Mouse (Mus musculus) hindbrain, embryonic 15.5 days (tissue): ENCODE measurements around the gene Igf2r. TPM values are rescaled to one million over a fixed set of nuclear protein-coding genes. Genes with fewer than 3 reads are reported as not detected.

Experiments used
- ATAC-seq: fragments of 200-750 bp; cut with Nextera tagmentation; 2 replicates; pipeline ENCODE4 v1.8.0; 2017; ENCODE audit warnings: low read depth, moderate number of reproducible peaks, moderate TSS enrichment; ENCODE audit not compliant: low FRiP score
- H3K27ac ChIP-seq: fragments of 300-500 bp; sonication (generic); replicated peaks from 2 replicates; pipeline ENCODE4 v1.5.1; 2015; ENCODE audit warnings: mild to moderate bottlenecking, inconsistent platforms
- H3K27me3 ChIP-seq: fragments of 300-500 bp; sonication (generic); 2 replicates; pipeline ENCODE4 v1.6.1; 2015; ENCODE audit warnings: control low read depth, inconsistent platforms
- H3K36me3 ChIP-seq: fragments of 300-500 bp; sonication (generic); 2 replicates; pipeline ENCODE4 v1.6.1; 2015; ENCODE audit warnings: control low read depth, inconsistent platforms
- H3K4me1 ChIP-seq: fragments of 300-500 bp; sonication (generic); replicated peaks from 2 replicates; pipeline ENCODE4 v1.6.1; 2015; ENCODE audit warnings: control low read depth, inconsistent platforms
- H3K4me2 ChIP-seq: fragments of 300-500 bp; sonication (generic); 2 replicates; pipeline ENCODE4 v1.6.1; 2015; ENCODE audit warnings: moderate library complexity, mild to moderate bottlenecking, inconsistent platforms
- H3K4me3 ChIP-seq: fragments of 300-500 bp; sonication (generic); 2 replicates; pipeline ENCODE4 v1.5.1; 2015; ENCODE audit warnings: mild to moderate bottlenecking, inconsistent platforms
- H3K9ac ChIP-seq: fragments of 300-500 bp; sonication (generic); 2 replicates; pipeline ENCODE4 v1.6.1; 2015; ENCODE audit warnings: inconsistent platforms
- H3K9me3 ChIP-seq: fragments of 300-500 bp; sonication (generic); 2 replicates; pipeline ENCODE4 v1.6.1; 2016; ENCODE audit warnings: control low read depth, inconsistent platforms
- WGBS: fragments of 180-500 bp; shearing (Covaris S2); methylation state at CpG from one replicate; pipeline ENCODE4 v1.1.7; 2015; 5-methylcytosine and 5-hydroxymethylcytosine counted together
- polyA plus RNA-seq: library from polyadenylated mRNA; unstranded; fragments of >200 nt; fragmentation: Nextera tagmentation; extraction: Ambion mirVana; gene quantifications from 2 replicates; pipeline ENCODE4 v1.2.1, GENCODE M21; 2015

Gene Igf2r
- polyA plus RNA-seq: 9.1 and 10.2 TPM in 2 replicates

GRCm38 (mm10) chr17:12769380-12769921 is at the start of gene Igf2r:
Gene Igf2r, minus strand, starts transcription at chr17:12769664.
- Histone ChIP-seq H3K27ac (peak within 1 kb of the TSS; percentile 74), H3K4me3 (peak within 1 kb of the TSS; percentile 89), H3K27me3 (no peaks in the 10 kb centered on the region), H3K9me3 (no peaks in the 10 kb centered on the region), H3K4me1 (peaks cover 40% of the 10 kb centered on the region), H3K9ac (peak within 1 kb of the TSS; percentile 76), H3K4me2 (peak within 1 kb of the TSS; percentile 67), H3K36me3 (no peaks in the 10 kb centered on the region)
- 4% methylated on average over 66 of the region's 67 CpGs for WGBS
- ATAC-seq: peak; percentile 93

GRCm38 (mm10) chr17:12815885-12816284 is 46.4 kb upstream of the Igf2r start:
- Histone ChIP-seq H3K9me3 (no peaks in the 10 kb centered on the region), H3K27ac (no peak overlapping the region), H3K9ac (no peak overlapping the region), H3K4me1 (no peaks in the 10 kb centered on the region), H3K36me3 (no peaks in the 10 kb centered on the region), H3K4me2 (no peak overlapping the region), H3K4me3 (no peak overlapping the region), H3K27me3 (no peaks in the 10 kb centered on the region)
- WGBS: 93% methylated on average over 4 of the region's 4 CpGs
- ATAC-seq: no peak

GRCm38 (mm10) chr17:12814502-12814901 is 45.0 kb upstream of the Igf2r start:
- H3K4me2 ChIP-seq: no peak overlapping the region
- H3K27me3 ChIP-seq: no peaks in the 10 kb centered on the region
- 0 out of 2 replicates have a peak, but pooled peaks cover 4% of the 10 kb centered on the region for H3K4me1 ChIP-seq
- H3K9ac ChIP-seq: no peak overlapping the region
- H3K36me3 ChIP-seq: no peaks in the 10 kb centered on the region
- H3K4me3 ChIP-seq: no peak overlapping the region
- 90% methylated on average over 3 of the region's 3 CpGs for WGBS
- ATAC-seq: no peak
- no peaks in the 10 kb centered on the region for H3K9me3 ChIP-seq
- H3K27ac ChIP-seq: no peak overlapping the region

GRCm38 (mm10) chr17:12810973-12811303 is 41.5 kb upstream of the Igf2r start:
- WGBS: 94% methylated on average over 1 of the region's 1 CpGs
- Histone ChIP-seq H3K27me3 (no peaks in the 10 kb centered on the region), H3K27ac (no peak overlapping the region), H3K9me3 (no peaks in the 10 kb centered on the region), H3K4me1 (0 out of 2 replicates have a peak, but pooled peaks cover 4% of the 10 kb centered on the region), H3K4me2 (no peak overlapping the region), H3K9ac (no peak overlapping the region), H3K36me3 (no peaks in the 10 kb centered on the region), H3K4me3 (no peak overlapping the region)
- no peak for ATAC-seq

GRCm38 (mm10) chr17:12810103-12810972 is 40.9 kb upstream of the Igf2r start:
- 22% methylated on average over 14 of the region's 14 CpGs for whole genome bisulfite sequencing
- Histone ChIP-seq H3K9ac (no peak overlapping the region), H3K4me1 (0 out of 2 replicates have a peak, but pooled peaks cover 4% of the 10 kb centered on the region), H3K27ac (no peak overlapping the region; the same call in 1 of the 2 replicates), H3K36me3 (no peaks in the 10 kb centered on the region), H3K27me3 (no peaks in the 10 kb centered on the region), H3K4me3 (no peak overlapping the region), H3K4me2 (no peak overlapping the region), H3K9me3 (no peaks in the 10 kb centered on the region)
- ATAC-seq: peak; percentile 87

GRCm38 (mm10) chr17:12808851-12809250 is 39.4 kb upstream of the Igf2r start:
- WGBS: 93% methylated on average over 6 of the region's 6 CpGs
- Histone ChIP-seq H3K4me3 (no peak overlapping the region), H3K36me3 (no peaks in the 10 kb centered on the region), H3K4me2 (no peak overlapping the region), H3K27ac (no peak overlapping the region), H3K4me1 (0 out of 2 replicates have a peak, but pooled peaks cover 4% of the 10 kb centered on the region), H3K9ac (no peak overlapping the region), H3K27me3 (no peaks in the 10 kb centered on the region), H3K9me3 (no peaks in the 10 kb centered on the region)
- no peak for ATAC-seq

- Histone ChIP-seq H3K27me3 (no peaks in the 10 kb centered on the region), H3K4me3 (no peak overlapping the region), H3K27ac (no peak overlapping the region), H3K9me3 (no peaks in the 10 kb centered on the region), H3K9ac (no peak overlapping the region), H3K4me1 (no peaks in the 10 kb centered on the region), H3K36me3 (no peaks in the 10 kb centered on the region), H3K4me2 (no peak overlapping the region)
- no peak for ATAC-seq
Observed at GRCm38 (mm10) chr17:12804584-12805445, 35.4 kb upstream of the Igf2r start.

- Histone ChIP-seq H3K36me3 (no peaks in the 10 kb centered on the region), H3K9me3 (no peaks in the 10 kb centered on the region), H3K4me1 (no peaks in the 10 kb centered on the region), H3K4me2 (no peak overlapping the region), H3K27ac (no peak overlapping the region), H3K4me3 (no peak overlapping the region), H3K27me3 (no peaks in the 10 kb centered on the region), H3K9ac (no peak overlapping the region)
- ATAC-seq: no peak
- WGBS: 44% methylated on average over 9 of the region's 9 CpGs
Observed at GRCm38 (mm10) chr17:12801861-12802540, 32.5 kb upstream of the Igf2r start.

GRCm38 (mm10) chr17:12799368-12800275 is 30.2 kb upstream of the Igf2r start:
- no peaks in the 10 kb centered on the region for H3K36me3 ChIP-seq

GRCm38 (mm10) chr17:12798571-12798970 is 29.1 kb upstream of the Igf2r start:
- H3K36me3 ChIP-seq: no peaks in the 10 kb centered on the region
- no peak for ATAC-seq
- H3K27ac ChIP-seq: no peak overlapping the region
- no peaks in the 10 kb centered on the region for H3K27me3 ChIP-seq
- no peak overlapping the region for H3K4me2 ChIP-seq
- peaks cover 8% of the 10 kb centered on the region; the same call in 1 of the 2 replicates for H3K4me1 ChIP-seq
- H3K9me3 ChIP-seq: no peaks in the 10 kb centered on the region
- no peak overlapping the region for H3K9ac ChIP-seq
- WGBS: 95% methylated on average over 3 of the region's 3 CpGs
- H3K4me3 ChIP-seq: no peak overlapping the region

More at GRCm38 (mm10) chr17:12799368-12800275, 30.2 kb upstream of the Igf2r start:
- H3K9ac ChIP-seq: no peak overlapping the region
- no peaks in the 10 kb centered on the region for H3K27me3 ChIP-seq
- H3K4me2 ChIP-seq: no peak overlapping the region
- peaks cover 1% of the 10 kb centered on the region; the same call in 1 of the 2 replicates for H3K4me1 ChIP-seq
- H3K9me3 ChIP-seq: no peaks in the 10 kb centered on the region
- H3K4me3 ChIP-seq: no peak overlapping the region
- no peak for ATAC-seq
- no peak overlapping the region for H3K27ac ChIP-seq
- WGBS: 80% methylated on average over 12 of the region's 12 CpGs
